Mouse (Mus musculus) forebrain, embryonic 11.5 days (tissue): ENCODE measurements at regions not wholly inside any gene's neighbourhood (a gene's known extent, or its start where the extent isn't known, plus 50 kb on each side); places are given as distances from the start of the nearest gene placed in this dataset.

Source experiments
- ATAC-seq: fragments of 200-750 bp; cut with Nextera tagmentation; replicated peaks from 2 replicates; pipeline ENCODE4 v1.8.0; 2017; ENCODE audit warnings: moderate TSS enrichment; ENCODE audit not compliant: low FRiP score
- DNase-seq: peaks from one replicate; pipeline ENCODE4 v3.0.0-alpha.2; 2017; ENCODE audit warnings: low spot score
- H3K27ac ChIP-seq: fragments of 300-500 bp; sonication (generic); 2 replicates; pipeline ENCODE4 v1.5.1; 2014; ENCODE audit warnings: low read depth, low read length
- H3K27me3 ChIP-seq: fragments of 300-500 bp; sonication (generic); 2 replicates; pipeline ENCODE4 v1.6.1; 2014; ENCODE audit warnings: mild to moderate bottlenecking, low read length, mixed read lengths; ENCODE audit not compliant: control insufficient read depth, insufficient read depth
- H3K36me3 ChIP-seq: fragments of 300-500 bp; sonication (generic); 2 replicates; pipeline ENCODE4 v1.6.1; 2014; ENCODE audit warnings: mild to moderate bottlenecking, low read length, moderate library complexity, mixed read lengths; ENCODE audit not compliant: control insufficient read depth, insufficient read depth
- H3K4me1 ChIP-seq: fragments of 300-500 bp; sonication (generic); replicated peaks from 2 replicates; pipeline ENCODE4 v1.6.1; 2014; ENCODE audit warnings: low read length, mixed read lengths; ENCODE audit not compliant: control insufficient read depth, insufficient read depth
- H3K4me2 ChIP-seq: fragments of 300-500 bp; sonication (generic); 2 replicates; pipeline ENCODE4 v1.6.1; 2014; ENCODE audit warnings: low read depth, mild to moderate bottlenecking, low read length, moderate library complexity, mixed read lengths; ENCODE audit not compliant: severe bottlenecking
- H3K4me3 ChIP-seq: fragments of 300-500 bp; sonication (generic); 2 replicates; pipeline ENCODE4 v1.5.1; 2014; ENCODE audit warnings: low read depth, low read length
- H3K9ac ChIP-seq: fragments of 300-500 bp; sonication (generic); 2 replicates; pipeline ENCODE4 v1.6.1; 2014; ENCODE audit warnings: low read length
- H3K9me3 ChIP-seq: fragments of 300-500 bp; sonication (generic); 2 replicates; pipeline ENCODE4 v1.6.1; 2016; ENCODE audit warnings: low read length, mixed read lengths; ENCODE audit not compliant: control insufficient read depth
- WGBS: fragments of 180-500 bp; shearing (Covaris S2); extraction: QIAGEN DNeasy Blood & Tissue Kit; methylation state at CpG from one replicate; pipeline ENCODE4 v1.1.7; 2014; 5-methylcytosine and 5-hydroxymethylcytosine counted together

- 0 out of 2 replicates have a peak, but pooled peaks have one; percentile 51 for ATAC-seq
These were observed 54.0 kb upstream of the Enpep start for GRCm38 (mm10) chr3:129386522-129386921.

DNA sequence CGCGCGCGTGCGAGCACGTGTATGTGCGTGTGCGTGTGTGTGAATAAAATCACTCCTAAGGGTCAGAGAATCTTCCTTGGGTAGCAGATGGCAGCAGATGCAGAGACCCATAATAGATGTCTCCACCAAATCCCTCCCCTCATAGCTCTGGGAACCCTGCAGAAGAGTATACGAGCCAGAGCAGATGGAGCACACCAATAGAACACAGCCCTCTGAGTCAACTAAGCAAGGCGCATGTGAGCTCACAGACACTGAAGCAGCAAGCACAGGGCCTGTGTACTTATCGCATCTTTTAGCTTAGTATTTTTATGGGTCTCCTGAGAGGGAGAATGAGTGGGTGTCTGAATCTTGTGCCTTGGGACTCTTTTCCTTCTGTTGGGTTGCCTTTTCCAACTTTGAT, 58.0 kb upstream of the Enpep start:
- Histone ChIP-seq H3K4me3 (no peak overlapping the region), H3K36me3 (no peaks in the 10 kb centered on the region), H3K4me1 (peaks cover 4% of the 10 kb centered on the region; the same call in 1 of the 2 replicates), H3K27ac (no peak overlapping the region), H3K27me3 (no peaks in the 10 kb centered on the region), H3K4me2 (no peak overlapping the region), H3K9ac (no peak overlapping the region), H3K9me3 (no peaks in the 10 kb centered on the region)
- 96% methylated on average over 11 of the region's 11 CpGs for WGBS
- ATAC-seq (no peak), DNase-seq (no peak)

More at GRCm38 (mm10) chr3:129386522-129386921, 54.0 kb upstream of the Enpep start:
- DNase-seq, result no peak
- Histone ChIP-seq H3K4me3 (no peak overlapping the region), H3K4me1 (peaks cover 4% of the 10 kb centered on the region; the same call in 1 of the 2 replicates), H3K9ac (no peak overlapping the region), H3K4me2 (no peak overlapping the region), H3K36me3 (no peaks in the 10 kb centered on the region), H3K27ac (no peak overlapping the region), H3K27me3 (no peaks in the 10 kb centered on the region), H3K9me3 (no peaks in the 10 kb centered on the region)
- 33% methylated on average over 7 of the region's 7 CpGs for WGBS

DNA sequence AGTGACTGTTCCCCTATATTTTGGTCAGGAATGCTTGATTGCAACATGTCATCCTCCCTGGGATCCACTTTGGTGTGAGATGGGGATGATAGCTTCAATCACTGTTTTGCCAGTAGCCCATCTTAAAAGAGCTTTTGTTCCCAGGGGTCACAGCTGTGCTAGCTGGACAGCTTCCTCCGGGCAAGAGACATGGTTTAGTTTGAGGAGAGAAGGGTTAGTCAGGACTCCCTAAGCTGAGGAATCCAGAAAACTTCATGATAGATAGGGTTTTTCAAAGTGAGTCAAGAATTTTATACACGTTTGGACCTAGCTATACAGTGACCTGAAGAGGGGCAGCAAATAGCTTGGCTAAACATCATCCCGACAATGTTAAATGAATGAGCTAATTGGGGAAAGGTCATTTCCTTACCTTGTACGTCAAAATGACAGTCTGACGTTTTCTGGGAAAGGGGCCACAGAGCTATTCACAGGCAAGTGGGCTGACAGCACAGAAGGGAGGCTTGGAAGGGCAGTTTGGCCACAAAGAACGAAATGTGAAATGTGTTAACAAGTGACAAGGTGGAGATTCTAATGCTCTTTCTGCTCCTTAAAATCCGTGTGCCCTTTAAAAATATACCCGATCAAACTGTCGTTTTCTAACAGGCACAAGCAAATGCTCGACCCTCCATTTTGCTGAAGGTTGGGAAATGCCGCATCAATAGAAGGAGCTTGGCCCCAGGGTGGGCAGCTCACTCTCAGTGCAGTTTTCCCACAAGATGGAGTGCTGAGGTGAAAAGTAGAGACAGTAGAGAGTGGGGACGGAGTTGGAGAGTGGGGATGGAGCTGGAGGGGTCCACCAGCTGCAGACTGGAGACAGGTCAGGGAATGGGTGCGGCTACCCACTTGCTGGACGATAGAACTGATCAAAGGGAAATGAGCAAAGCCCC, 59.6 kb upstream of the Enpep start:
- H3K36me3 ChIP-seq, result no peaks in the 10 kb centered on the region
- H3K4me1 ChIP-seq, result no peaks in the 10 kb centered on the region
- no peak for ATAC-seq
- no peak overlapping the region for H3K27ac ChIP-seq
- no peak for DNase-seq
- no peak overlapping the region for H3K4me3 ChIP-seq
- no peaks in the 10 kb centered on the region for H3K27me3 ChIP-seq
- H3K4me2 ChIP-seq, result no peak overlapping the region
- H3K9ac ChIP-seq, result no peak overlapping the region
- H3K9me3 ChIP-seq, result no peaks in the 10 kb centered on the region
- 73% methylated on average over 14 of the region's 14 CpGs for WGBS

GRCm38 (mm10) chr3:129392814-129393804, 60.6 kb upstream of the Enpep start:
- DNase-seq (no peak), ATAC-seq (no peak)
- H3K4me3 ChIP-seq, result no peak overlapping the region
- no peak overlapping the region for H3K9ac ChIP-seq
- H3K4me1 ChIP-seq, result no peaks in the 10 kb centered on the region
- H3K27me3 ChIP-seq, result no peaks in the 10 kb centered on the region
- no peak overlapping the region for H3K4me2 ChIP-seq
- no peak overlapping the region for H3K27ac ChIP-seq
- no peaks in the 10 kb centered on the region for H3K9me3 ChIP-seq
- H3K36me3 ChIP-seq, result no peaks in the 10 kb centered on the region
- WGBS, result 87% methylated on average over 23 of the region's 23 CpGs

DNA sequence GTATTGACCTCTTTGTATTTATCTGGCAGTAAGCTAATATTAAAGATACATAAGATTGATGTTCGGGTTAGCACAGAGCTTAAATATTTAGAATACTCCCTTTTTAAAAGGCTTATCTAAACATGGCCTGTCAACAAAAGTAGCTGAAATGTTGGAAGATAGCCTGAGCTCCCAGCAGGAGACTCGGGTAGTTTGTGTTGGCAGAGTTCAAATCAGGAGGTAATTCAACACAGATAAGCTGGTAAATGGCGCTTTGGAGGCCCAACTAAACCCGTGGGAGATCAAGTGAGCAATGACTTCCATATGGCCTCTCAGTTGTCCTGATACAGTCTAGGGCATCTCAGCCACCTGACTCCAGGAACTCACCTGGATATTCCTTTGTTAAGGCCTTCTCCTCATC, 65.0 kb upstream of the Enpep start:
- Histone ChIP-seq H3K4me2 (no peak overlapping the region), H3K36me3 (no peaks in the 10 kb centered on the region), H3K4me1 (no peaks in the 10 kb centered on the region), H3K4me3 (no peak overlapping the region), H3K9me3 (no peaks in the 10 kb centered on the region), H3K9ac (no peak overlapping the region), H3K27ac (no peak overlapping the region), H3K27me3 (no peaks in the 10 kb centered on the region)
- WGBS, result 70% methylated on average over 4 of the region's 4 CpGs
- DNase-seq (no peak), ATAC-seq (no peak)

DNA sequence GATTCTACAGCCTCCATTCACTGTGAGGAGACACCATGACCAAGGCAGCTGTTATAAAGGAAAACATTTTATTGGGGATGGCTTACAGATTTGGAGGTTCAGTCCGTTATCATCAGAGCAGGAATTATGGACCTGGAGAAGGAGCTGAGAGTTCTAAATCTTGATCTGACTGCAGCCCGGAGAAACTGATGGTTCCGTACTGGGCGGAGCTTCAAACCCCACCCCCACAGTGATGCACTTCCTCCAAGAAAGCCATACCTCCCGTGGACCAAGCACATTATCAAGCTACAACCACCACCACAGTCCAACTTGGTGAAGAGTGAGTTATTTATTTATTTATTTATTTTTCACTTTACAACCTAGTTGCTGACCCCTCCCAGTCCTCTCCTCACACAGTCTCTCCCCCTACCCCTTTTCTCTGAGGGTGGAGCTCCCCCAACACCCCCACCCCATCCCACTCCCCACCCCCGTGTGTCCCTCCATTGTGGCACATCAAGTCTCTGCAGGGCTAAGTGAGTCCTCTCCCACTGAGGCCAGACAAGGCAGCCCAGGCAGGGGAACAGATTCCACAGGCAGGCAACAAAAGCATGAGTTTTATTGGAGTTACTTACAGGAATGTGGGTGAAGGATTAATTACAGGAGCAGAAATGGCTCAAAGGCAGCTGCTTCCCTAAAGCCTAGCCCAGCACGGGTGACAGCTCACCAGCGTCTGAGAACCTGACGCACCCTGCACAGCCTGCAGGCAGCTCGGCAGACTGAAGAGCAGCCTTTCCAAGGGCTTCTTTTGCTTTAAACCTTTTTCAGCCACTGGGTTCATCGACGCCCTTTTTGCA, 67.8 kb upstream of the Enpep start:
- no peak for DNase-seq
- no peak overlapping the region for H3K4me3 ChIP-seq
- H3K4me1 ChIP-seq, result no peaks in the 10 kb centered on the region
- WGBS, result 67% methylated on average over 12 of the region's 12 CpGs
- H3K9me3 ChIP-seq, result no peaks in the 10 kb centered on the region
- H3K27ac ChIP-seq, result no peak overlapping the region
- H3K4me2 ChIP-seq, result no peak overlapping the region
- peak; percentile 60 for ATAC-seq
- H3K36me3 ChIP-seq, result no peaks in the 10 kb centered on the region
- no peak overlapping the region for H3K9ac ChIP-seq
- H3K27me3 ChIP-seq, result no peaks in the 10 kb centered on the region

- DNase-seq (no peak), ATAC-seq (no peak)
- no peak overlapping the region for H3K27ac ChIP-seq
- H3K4me2 ChIP-seq, result no peak overlapping the region
- H3K4me3 ChIP-seq, result no peak overlapping the region
- no peaks in the 10 kb centered on the region for H3K36me3 ChIP-seq
- 91% methylated on average over 13 of the region's 13 CpGs for WGBS
- no peak overlapping the region for H3K9ac ChIP-seq
- no peaks in the 10 kb centered on the region for H3K9me3 ChIP-seq
- H3K27me3 ChIP-seq, result no peaks in the 10 kb centered on the region
- H3K4me1 ChIP-seq, result no peaks in the 10 kb centered on the region
These were observed 79.0 kb upstream of the Enpep start for GRCm38 (mm10) chr3:129411389-129412054.
